Mouse (Mus musculus) left cerebral cortex, postnatal 4 days (tissue): Measurements from ENCODE around the gene Zkscan14. TPM values are rescaled to one million over a fixed set of nuclear protein-coding genes. Genes with fewer than 3 reads are reported as not detected.

Source experiments
- DNase-seq: peaks from one replicate; pipeline ENCODE4 v3.0.0-alpha.2; 2022
- intact Hi-C: fragments of 180-260 bp; cut with DNase I; formaldehyde crosslinking; loops from one replicate; pipeline ENCODE4 v1.15.1; 2025
- total RNA-seq, 2 experiments: library from RNA; stranded (reverse); gene quantifications; 2 replicates each; pipeline ENCODE4 v1.2.3; 2021

Gene Zkscan14
- total RNA-seq, 2 experiments from 2014 or later, result 6.4 to 7.5 TPM

- peak; percentile 99 for DNase-seq
- intact Hi-C loops, result no loop called here
Measured at GRCm38 (mm10) chr5:145203936-145204691, 2.4 kb upstream of the Zkscan14 start, which contains the start of gene Zkscan5. TSS of gene Zkscan5 (plus strand) at chr5:145204562.

GRCm38 (mm10) chr5:145202446-145202845 lies 778 bp upstream of the Zkscan14 start:
- intact Hi-C loops, result no loop called here
- DNase-seq, result no peak

GRCm38 (mm10) chr5:145200387-145200786 lies 1.3 kb downstream of the Zkscan14 start:
- no peak for DNase-seq
- intact Hi-C loops, result no loop called here

GRCm38 (mm10) chr5:145191962-145192361 lies 9.7 kb downstream of the Zkscan14 start, which contains the start of gene Atp5j2:
TSS of gene Atp5j2 (minus strand) at chr5:145192062.
- intact Hi-C loops, result no loop called here
- no peak for DNase-seq

GRCm38 (mm10) chr5:145190875-145191798 lies 10.5 kb downstream of the Zkscan14 start:
- DNase-seq, result peak; percentile 92
- intact Hi-C loops, result no loop called here

- intact Hi-C loops, result no loop called here
Measured at GRCm38 (mm10) chr5:145190373-145190772, 11.3 kb downstream of the Zkscan14 start.

GRCm38 (mm10) chr5:145189416-145189815 lies 12.3 kb downstream of the Zkscan14 start:
- intact Hi-C loops, result no loop called here

More at GRCm38 (mm10) chr5:145190373-145190772, 11.3 kb downstream of the Zkscan14 start:
- DNase-seq, result no peak

GRCm38 (mm10) chr5:145185244-145185643 lies 16.4 kb downstream of the Zkscan14 start:
- no peak for DNase-seq
- intact Hi-C loops, result no loop called here

More at GRCm38 (mm10) chr5:145189416-145189815, 12.3 kb downstream of the Zkscan14 start:
- no peak for DNase-seq

- DNase-seq, result no peak
- intact Hi-C loops, result no loop called here
Measured at GRCm38 (mm10) chr5:145178461-145178980, 23.1 kb downstream of the Zkscan14 start.

- intact Hi-C loops, result no loop called here
- no peak for DNase-seq
Measured at GRCm38 (mm10) chr5:145167306-145167661, 34.4 kb downstream of the Zkscan14 start.

- peak; percentile 99 for DNase-seq
Measured at GRCm38 (mm10) chr5:145166536-145167305, 34.9 kb downstream of the Zkscan14 start, which contains the start of the genes Ptcd1 and Cpsf4. TSS of gene Ptcd1 (minus strand) at chr5:145167108. TSS of gene Cpsf4 (plus strand) at chr5:145167213.

GRCm38 (mm10) chr5:145165184-145165583 lies 36.5 kb downstream of the Zkscan14 start:
- no peak for DNase-seq
- intact Hi-C loops, result no loop called here

More at GRCm38 (mm10) chr5:145166536-145167305, 34.9 kb downstream of the Zkscan14 start, which contains the start of the genes Ptcd1 and Cpsf4:
- intact Hi-C loops, result no loop called here

- no peak for DNase-seq
- intact Hi-C loops, result no loop called here
Measured at GRCm38 (mm10) chr5:145164710-145165109, 37.0 kb downstream of the Zkscan14 start.

GRCm38 (mm10) chr5:145161361-145161760 lies 40.3 kb downstream of the Zkscan14 start:
- no peak for DNase-seq
- intact Hi-C loops, result no loop called here

GRCm38 (mm10) chr5:145152690-145153089 lies 49.0 kb downstream of the Zkscan14 start:
- intact Hi-C loops, result no loop called here
- no peak for DNase-seq

GRCm38 (mm10) chr5:145149294-145149693 lies 52.4 kb downstream of the Zkscan14 start:
- no peak for DNase-seq
- intact Hi-C loops, result no loop called here

- intact Hi-C loops, result no loop called here
Measured at GRCm38 (mm10) chr5:145147748-145148147, 53.9 kb downstream of the Zkscan14 start.

More at GRCm38 (mm10) chr5:145147748-145148147, 53.9 kb downstream of the Zkscan14 start:
- no peak for DNase-seq
